Mouse (Mus musculus): ENCODE data around the gene Tmem62. TPM values are rescaled to one million over a fixed set of nuclear protein-coding genes. Genes with fewer than 3 reads are reported as not detected.

Tmem62 gene
- polyA plus RNA-seq, 1 experiment from 2014 or later, result 13.8 TPM

DNA sequence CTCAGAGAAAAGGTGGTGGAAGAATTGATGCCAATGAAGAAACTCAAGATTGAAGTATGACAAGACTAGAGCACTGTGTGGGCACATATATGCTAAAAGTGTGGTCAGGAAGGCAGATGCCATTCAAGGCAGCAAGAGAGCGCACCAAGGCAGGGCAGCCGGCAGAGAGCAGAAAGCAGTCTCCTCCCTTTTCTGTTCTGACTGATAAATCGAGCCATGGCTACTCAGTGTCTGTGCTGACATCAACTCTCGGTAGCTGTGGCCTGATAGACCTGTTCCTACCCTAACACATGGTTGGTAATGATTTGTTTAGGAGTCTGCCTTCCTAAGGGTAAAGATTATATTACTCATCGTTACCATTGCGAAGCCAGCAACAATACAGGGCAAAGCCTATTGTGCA, 79.1 kb downstream of the Tmem62 start:
- H3K9ac ChIP-seq (replicated peaks; ENCODE audit: low read length), result no peak overlapping the region
- H3K4me1 ChIP-seq (ENCODE audit: control insufficient read depth, insufficient read depth, low read length), result no peaks in the 10 kb centered on the region
- no peaks in the 10 kb centered on the region for H3K27me3 ChIP-seq (ENCODE audit: control insufficient read depth, insufficient read depth, low read length)
- H3K9me3 ChIP-seq (ENCODE audit: control insufficient read depth, low read length), result no peaks in the 10 kb centered on the region
- H3K4me3 ChIP-seq (replicated peaks; ENCODE audit: low read depth, low read length), result no peak overlapping the region
- 91% methylated on average over 6 of the region's 6 CpGs for WGBS
- no peak overlapping the region for H3K27ac ChIP-seq (replicated peaks; ENCODE audit: low read depth, low read length)
- no peak overlapping the region for H3K4me2 ChIP-seq (ENCODE audit: low read length)
- no peaks in the 10 kb centered on the region for H3K36me3 ChIP-seq (ENCODE audit: control insufficient read depth, insufficient read depth, low read length)
- DNase-seq, result no peak
- no peak for ATAC-seq (ENCODE audit: low FRiP score, low TSS enrichment)

Small RNAs within 50 kb of the gene (microRNA-seq; reads per million reads assigned to microRNA genes)
- gene Gm44325, result 0.44 reads per million

Other genes with a start within 250 kb of the Tmem62 start
- 7.6 and 7.7 TPM in 2 replicates for gene Cdan1, start 126.9 kb upstream of the Tmem62 start, polyA plus RNA-seq (2014; fragmentation: Nextera tagmentation; extraction: Ambion mirVana)
- 14.1 and 15.9 TPM in 2 replicates for gene Ttbk2, start 126.4 kb upstream of the Tmem62 start, polyA plus RNA-seq (2014; fragmentation: Nextera tagmentation; extraction: Ambion mirVana)
- gene Ubr1, start 6.3 kb upstream of the Tmem62 start, polyA plus RNA-seq (2014; fragmentation: Nextera tagmentation; extraction: Ambion mirVana), result 28.3 and 40.5 TPM in 2 replicates
- 82.6 and 84.9 TPM in 2 replicates for gene Ccndbp1, start 31.4 kb downstream of the Tmem62 start, polyA plus RNA-seq (2014; fragmentation: Nextera tagmentation; extraction: Ambion mirVana)
- gene Epb42, start 60.1 kb downstream of the Tmem62 start, polyA plus RNA-seq (2014; fragmentation: Nextera tagmentation; extraction: Ambion mirVana), result 0.16 and 0.32 TPM in 2 replicates
- gene Tgm5, start 108.8 kb downstream of the Tmem62 start, polyA plus RNA-seq (2014; fragmentation: Nextera tagmentation; extraction: Ambion mirVana), result not detected in 2 replicates
- gene Tgm7, start 132.8 kb downstream of the Tmem62 start, polyA plus RNA-seq (2014; fragmentation: Nextera tagmentation; extraction: Ambion mirVana), result not detected in 2 replicates
- gene Adal, start 163.4 kb downstream of the Tmem62 start, polyA plus RNA-seq (2014; fragmentation: Nextera tagmentation; extraction: Ambion mirVana), result 30.7 and 40.0 TPM in 2 replicates
- 18.2 and 23.3 TPM in 2 replicates for gene Lcmt2, start 163.6 kb downstream of the Tmem62 start, polyA plus RNA-seq (2014; fragmentation: Nextera tagmentation; extraction: Ambion mirVana)
- gene Tubgcp4, start 193.6 kb downstream of the Tmem62 start, polyA plus RNA-seq (2014; fragmentation: Nextera tagmentation; extraction: Ambion mirVana), result 35.9 and 49.2 TPM in 2 replicates
- 8.0 and 9.3 TPM in 2 replicates for gene Zscan29, start 194.1 kb downstream of the Tmem62 start, polyA plus RNA-seq (2014; fragmentation: Nextera tagmentation; extraction: Ambion mirVana)